Mouse (Mus musculus) brown adipose tissue, adult 24 weeks (tissue): ENCODE measurements around the gene Bod1l. TPM values are rescaled to one million over a fixed set of nuclear protein-coding genes. Genes with fewer than 3 reads are reported as not detected.

Experiments used
- H3K27ac ChIP-seq: fragments of 200-500 bp; replicated peaks from 2 replicates; pipeline ENCODE4 v1.5.1; 2012; ENCODE audit warnings: low read depth, mild to moderate bottlenecking, low read length
- H3K4me1 ChIP-seq: fragments of 200-500 bp; 2 replicates; pipeline ENCODE4 v1.6.1; 2012; ENCODE audit warnings: low read length, mixed read lengths; ENCODE audit not compliant: control insufficient read depth, insufficient read depth, insufficient read length
- H3K4me3 ChIP-seq: fragments of 200-500 bp; 2 replicates; pipeline ENCODE4 v1.5.1; 2012; ENCODE audit warnings: low read depth, mild to moderate bottlenecking, low read length, moderate library complexity; ENCODE audit not compliant: insufficient read depth
- polyA plus RNA-seq: library from polyadenylated mRNA; stranded (reverse); fragments of >200 nt; gene quantifications from 2 replicates; pipeline ENCODE4 v1.2.4, GENCODE M21; 2012; ENCODE audit not compliant: missing spikeins, insufficient read depth, insufficient read length

Gene Bod1l
- polyA plus RNA-seq, 1 experiment: 14.2 TPM

DNA sequence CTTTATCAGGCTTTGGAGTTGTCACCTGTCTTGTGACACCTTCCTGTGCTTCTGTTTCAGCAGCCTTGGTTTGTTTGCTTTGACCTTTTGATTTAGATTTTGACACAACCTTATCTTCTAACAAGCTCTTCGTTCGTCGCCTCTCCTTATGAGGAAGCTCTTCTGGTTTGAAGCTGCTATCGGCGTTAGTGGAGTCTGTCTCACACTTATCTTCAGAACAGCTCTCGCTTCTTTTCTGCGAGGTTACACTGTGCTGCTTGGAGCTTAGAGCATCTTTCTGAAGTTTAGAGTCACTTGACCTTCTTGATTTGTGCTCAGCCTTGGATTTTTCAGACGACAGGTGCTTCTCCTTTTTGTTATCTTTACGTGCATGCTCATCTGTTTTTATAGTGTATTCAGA is 23.0 kb downstream of the Bod1l start:
- no peak overlapping the region for H3K4me3 ChIP-seq

DNA sequence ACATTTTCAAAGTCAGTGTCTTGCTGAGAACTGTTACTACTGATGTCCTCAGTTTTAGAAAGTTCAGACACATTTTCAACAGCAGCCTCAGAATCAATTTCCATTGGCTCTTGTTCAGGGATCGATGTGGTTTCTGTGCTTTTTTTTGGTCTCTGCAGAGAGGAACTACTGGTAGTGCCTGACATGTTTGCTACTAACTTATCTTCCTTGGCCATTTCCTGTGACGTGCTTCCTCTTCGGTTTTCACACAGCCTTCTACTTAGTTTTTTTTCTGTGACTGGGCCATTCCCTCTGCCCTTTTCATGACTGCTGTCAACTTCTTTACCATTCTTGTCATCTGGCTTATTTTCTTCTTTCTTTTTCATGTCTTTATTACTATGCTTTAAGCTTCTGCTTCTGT is 23.6 kb downstream of the Bod1l start:
- no peak overlapping the region for H3K27ac ChIP-seq
- no peaks in the 10 kb centered on the region for H3K4me1 ChIP-seq
- no peak overlapping the region for H3K4me3 ChIP-seq

More for the DNA sequence above, 23.0 kb downstream of the Bod1l start:
- H3K4me1 ChIP-seq: no peaks in the 10 kb centered on the region
- no peak overlapping the region for H3K27ac ChIP-seq

DNA sequence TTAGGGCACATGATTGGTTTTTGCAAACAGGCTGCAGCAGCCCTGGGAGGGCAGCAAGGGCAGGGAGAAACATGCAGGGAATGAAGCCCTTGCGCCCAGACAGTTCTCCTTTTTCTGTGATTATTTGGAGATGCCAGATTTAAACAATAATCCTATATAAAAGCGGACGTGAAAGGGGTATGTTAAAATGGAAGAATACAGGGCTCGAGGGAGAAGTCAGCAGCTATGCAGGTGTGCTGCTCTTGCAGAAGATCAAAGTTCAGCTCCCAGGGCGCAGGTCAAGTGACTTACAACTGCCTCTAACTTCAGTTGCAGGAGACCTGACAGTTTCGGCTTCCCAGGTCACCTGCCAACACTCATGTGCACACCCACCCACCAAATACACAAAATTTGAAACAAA is 31.6 kb downstream of the Bod1l start:
- Histone ChIP-seq H3K27ac (no peak overlapping the region), H3K4me3 (no peak overlapping the region), H3K4me1 (no peaks in the 10 kb centered on the region)

DNA sequence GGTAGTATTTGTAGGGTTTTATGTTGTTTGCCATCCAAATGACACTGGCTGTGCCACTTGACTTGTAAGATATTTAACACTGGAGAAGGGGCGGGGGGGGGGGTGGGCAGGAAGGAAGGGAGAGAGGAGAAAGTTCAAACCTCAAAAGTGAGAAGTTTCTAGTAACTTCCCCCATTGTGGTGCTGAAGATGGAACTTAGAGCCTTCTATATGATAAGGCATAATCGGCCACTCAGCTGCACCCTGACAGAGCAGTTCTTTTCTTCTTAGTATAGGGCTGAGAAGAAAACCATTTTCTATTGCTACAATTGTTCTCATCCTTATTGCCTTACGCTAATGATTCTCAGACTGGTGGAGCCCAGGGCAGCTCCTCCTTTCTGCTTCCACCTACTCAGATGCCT is 32.8 kb downstream of the Bod1l start:
- H3K27ac ChIP-seq: no peak overlapping the region
- no peak overlapping the region for H3K4me3 ChIP-seq
- H3K4me1 ChIP-seq: no peaks in the 10 kb centered on the region

DNA sequence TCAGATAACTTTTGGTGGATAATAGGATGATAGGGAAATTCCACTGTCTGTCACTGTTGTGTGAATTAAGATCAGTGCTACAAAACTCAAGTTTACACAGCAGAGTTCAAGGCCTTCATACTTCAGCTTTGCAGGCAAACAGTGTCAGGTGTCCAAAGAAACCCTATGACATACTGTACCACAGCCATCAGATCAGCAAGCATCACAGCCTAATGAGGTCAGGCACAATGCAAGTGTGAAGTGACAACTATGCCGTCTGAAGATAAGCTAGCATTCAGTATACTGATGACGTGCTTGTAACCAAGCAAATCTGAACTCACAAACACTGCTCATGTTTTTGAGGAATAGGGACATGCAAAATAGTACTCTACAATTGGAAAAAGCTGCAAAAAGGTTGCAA is 36.7 kb downstream of the Bod1l start:
- H3K4me1 ChIP-seq: no peaks in the 10 kb centered on the region
- H3K4me3 ChIP-seq: no peak overlapping the region
- H3K27ac ChIP-seq: no peak overlapping the region

DNA sequence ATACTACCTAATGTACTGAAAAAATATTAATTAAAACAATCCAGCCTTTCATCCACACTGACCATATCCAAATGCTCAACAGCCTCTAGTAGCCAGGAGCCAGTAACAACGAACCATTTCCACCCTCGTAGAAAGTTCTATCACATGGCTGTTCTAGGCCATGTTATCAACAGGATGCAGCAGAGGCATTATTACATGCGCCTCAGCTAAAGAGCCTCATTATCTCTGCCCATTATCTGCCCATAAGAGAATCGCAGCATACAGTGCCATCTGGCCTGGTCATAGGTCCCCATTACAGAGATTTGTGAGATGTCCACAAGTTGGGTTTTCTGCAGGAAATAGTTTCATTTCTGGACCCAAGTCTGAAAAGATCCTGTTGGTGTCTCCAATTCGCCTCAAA is 37.9 kb downstream of the Bod1l start:
- Histone ChIP-seq H3K27ac (no peak overlapping the region), H3K4me3 (no peak overlapping the region)

DNA sequence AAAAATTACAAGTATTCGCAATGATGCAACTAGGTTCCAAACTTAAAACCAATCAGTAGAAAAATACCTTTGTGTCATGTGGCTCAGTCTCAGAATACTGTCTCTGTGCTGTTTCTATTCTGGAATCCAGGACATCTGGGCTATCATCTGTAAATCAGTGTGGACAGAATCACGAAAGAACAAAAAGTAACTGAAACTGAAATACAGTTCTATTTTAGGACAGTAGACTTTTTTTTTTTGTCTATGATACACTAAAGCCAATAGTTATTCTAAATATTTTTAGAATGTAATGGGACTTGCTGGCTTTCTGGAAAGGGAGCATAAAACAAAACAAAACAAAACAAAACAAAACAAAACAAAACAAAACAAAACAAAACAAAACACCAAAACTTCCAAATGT is 39.0 kb downstream of the Bod1l start:
- H3K4me1 ChIP-seq: no peaks in the 10 kb centered on the region
- H3K4me3 ChIP-seq: no peak overlapping the region
- H3K27ac ChIP-seq: no peak overlapping the region

More for the DNA sequence above, 37.9 kb downstream of the Bod1l start:
- no peaks in the 10 kb centered on the region for H3K4me1 ChIP-seq

DNA sequence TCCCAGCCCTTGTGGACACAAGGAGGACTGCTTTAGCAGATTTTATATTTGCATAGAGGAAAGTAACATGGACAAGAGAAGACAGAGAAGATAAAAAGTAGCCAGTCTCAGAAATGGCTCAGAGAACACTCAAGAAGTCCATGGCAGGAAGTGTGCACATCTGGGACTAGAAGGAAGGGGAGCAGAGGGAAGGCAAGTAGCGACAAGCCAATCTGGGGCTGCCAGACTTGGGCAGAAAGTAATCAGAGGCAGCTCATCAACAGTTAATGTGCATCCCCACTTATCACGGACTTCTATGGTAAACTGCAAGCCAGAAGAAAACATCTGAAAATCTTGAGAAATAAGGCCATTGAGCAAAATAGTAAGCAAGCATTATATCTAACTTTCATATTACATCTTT is 39.5 kb downstream of the Bod1l start:
- H3K4me1 ChIP-seq: no peaks in the 10 kb centered on the region
- no peak overlapping the region for H3K4me3 ChIP-seq
- H3K27ac ChIP-seq: no peak overlapping the region

DNA sequence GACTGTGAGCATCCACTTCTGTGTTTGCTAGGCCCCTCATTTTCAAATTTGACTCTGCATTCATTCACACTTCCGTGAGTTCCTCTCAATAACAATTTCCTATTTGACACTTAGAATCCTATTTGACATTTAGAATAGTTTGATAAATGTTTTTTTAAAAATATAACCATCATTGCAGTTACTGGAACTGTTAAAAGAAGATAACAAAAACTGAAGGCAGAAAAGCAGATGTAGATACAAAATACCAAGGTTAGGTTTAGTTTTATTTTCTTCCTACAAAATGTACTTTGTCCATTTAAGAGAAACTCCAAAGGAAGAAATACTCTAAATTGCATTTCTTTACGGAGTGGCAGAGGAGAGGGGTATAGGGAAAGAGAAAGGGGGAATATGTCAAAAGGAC is 42.5 kb downstream of the Bod1l start:
- H3K4me1 ChIP-seq: no peaks in the 10 kb centered on the region
- H3K27ac ChIP-seq: no peak overlapping the region
- H3K4me3 ChIP-seq: no peak overlapping the region

DNA sequence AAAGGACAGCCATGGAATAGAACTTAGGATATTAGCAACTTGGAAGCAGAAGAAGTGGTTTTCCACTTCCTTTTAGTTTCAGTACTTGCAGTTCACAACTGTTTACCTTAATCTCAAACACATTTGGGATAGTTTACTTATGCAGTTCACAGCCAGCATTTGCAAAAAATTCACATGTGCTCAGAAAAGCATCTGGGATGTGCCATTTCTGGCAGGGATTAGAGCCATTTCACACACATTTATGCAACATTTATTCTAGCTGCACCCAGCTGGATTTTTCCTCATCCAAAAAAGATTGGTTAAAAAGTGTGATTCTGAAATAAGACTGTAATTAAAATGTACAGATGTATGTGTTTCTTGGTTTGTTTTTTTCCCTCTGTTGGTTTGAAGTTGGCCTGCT is 49.7 kb downstream of the Bod1l start:
- Histone ChIP-seq H3K4me1 (no peaks in the 10 kb centered on the region), H3K4me3 (no peak overlapping the region), H3K27ac (no peak overlapping the region)

DNA sequence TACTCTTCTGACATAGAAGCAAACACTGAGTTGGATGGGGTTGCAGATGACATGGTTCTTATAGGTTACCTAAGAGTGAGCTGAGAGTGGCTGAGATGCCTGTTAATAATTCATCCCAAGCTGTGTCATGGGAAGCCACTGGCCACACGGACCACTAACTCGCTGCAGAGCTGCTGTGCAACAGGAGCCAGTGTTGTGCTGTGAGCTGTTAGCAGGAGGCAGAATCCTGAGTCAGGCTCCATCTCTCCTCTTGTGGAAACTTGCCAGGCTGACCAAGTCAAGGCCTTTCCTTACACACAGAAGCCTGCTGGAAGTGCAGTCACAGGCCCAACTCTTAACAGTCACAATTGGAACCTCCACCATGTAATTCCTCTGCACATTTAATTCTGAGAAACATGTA is 53.6 kb downstream of the Bod1l start:
- H3K4me3 ChIP-seq: no peak overlapping the region
- no peak overlapping the region for H3K27ac ChIP-seq
- H3K4me1 ChIP-seq: no peaks in the 10 kb centered on the region

DNA sequence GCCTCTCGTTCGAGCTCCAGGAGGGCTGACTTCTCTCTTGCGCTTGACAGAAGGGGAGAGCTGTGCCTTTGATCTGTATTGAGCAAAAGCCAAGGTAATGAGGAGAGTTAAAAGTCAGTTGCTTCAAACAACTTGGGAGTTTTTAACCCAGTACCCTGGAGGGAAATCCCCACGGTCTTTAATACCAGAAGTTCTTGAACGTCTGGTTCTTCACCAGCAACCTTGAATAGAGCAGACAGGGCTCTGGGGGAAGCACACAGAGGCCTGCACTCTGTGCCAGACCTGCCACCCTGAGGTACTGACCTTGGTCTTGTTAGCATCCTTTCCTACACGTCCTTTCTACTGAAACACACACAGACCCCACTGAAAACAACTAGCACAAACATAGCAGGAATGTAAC is 55.2 kb downstream of the Bod1l start:
- Histone ChIP-seq H3K4me1 (no peaks in the 10 kb centered on the region), H3K4me3 (no peak overlapping the region), H3K27ac (no peak overlapping the region)

DNA sequence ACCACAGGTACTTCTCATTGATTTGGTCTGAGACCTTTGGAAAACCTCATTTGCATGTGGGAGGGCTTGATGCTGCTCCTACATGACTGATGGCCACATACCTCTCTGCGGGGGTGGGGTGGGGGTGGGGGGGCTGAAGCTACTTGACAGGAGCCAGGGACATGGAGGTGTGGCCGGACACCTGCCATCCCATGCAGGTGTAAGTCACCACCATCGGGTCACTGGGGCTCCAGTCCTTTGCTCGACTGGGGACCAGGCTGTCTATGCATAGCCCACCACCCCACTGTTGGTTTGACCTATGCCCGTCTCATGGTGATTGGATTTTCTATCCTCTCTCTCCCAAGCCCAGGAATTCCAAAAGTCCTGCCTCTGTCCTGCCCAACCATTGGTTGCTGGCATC is 62.2 kb downstream of the Bod1l start:
- no peak overlapping the region for H3K27ac ChIP-seq
- no peak overlapping the region for H3K4me3 ChIP-seq
- no peaks in the 10 kb centered on the region for H3K4me1 ChIP-seq

DNA sequence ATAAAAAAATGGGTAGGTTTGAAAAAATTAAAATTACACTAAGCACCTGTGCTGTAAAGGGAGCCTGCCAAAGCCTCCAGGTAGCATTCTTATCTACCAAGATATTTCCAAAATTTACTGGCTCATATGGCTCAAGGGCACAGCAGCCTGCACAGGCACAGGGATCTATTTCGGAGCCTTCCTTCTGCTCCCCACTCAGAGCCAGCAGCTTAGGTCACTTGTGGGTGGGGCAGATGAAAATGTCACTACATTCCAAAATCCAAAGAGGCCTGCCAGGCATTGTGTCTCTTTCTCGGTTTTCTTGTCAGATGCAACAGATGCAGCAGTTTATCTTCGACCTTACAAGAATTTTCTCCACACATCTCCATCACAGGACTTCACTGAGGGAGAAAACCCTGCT is 64.1 kb downstream of the Bod1l start:
- H3K4me3 ChIP-seq: no peak overlapping the region
- no peak overlapping the region for H3K27ac ChIP-seq

DNA sequence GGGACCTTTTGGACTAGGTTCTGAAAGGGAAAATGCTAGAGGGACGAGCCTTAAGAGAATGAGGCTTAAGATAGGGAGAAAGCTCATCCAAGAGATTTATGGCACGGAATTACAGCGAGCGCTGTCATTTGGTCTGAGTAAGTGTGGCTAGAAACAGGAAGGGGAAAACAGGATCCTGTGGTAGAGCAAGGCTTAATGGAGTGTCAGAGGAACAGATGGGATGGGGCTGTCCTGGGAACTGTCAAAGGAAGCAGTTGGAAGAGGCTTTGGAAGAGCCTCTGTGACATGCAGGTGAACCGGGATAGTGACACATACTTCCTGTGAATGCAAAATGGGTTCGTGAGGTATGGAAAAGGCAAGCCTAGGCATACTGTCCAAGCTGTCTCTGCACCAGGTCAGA is 68.4 kb downstream of the Bod1l start:
- H3K4me1 ChIP-seq: no peaks in the 10 kb centered on the region
- no peak overlapping the region for H3K4me3 ChIP-seq
- no peak overlapping the region for H3K27ac ChIP-seq

More for the DNA sequence above, 64.1 kb downstream of the Bod1l start:
- no peaks in the 10 kb centered on the region for H3K4me1 ChIP-seq

DNA sequence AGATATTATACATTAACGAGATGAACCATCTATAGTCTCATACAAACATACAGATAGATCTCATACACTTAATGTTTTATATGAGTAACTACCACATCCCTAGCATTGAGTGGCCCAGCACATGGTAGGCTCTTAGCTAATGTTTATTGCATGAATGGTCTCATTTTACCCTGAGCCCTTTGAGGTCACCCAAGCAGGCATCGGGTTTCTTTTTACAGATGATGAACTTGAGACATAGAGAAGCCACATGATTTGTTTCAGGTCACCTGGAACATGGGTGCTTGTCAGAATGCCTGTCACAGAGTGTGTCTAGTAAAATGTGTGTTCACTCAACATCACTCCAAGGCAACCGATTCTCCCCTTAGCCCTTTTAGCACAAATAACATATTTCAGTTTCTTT is 68.8 kb downstream of the Bod1l start:
- Histone ChIP-seq H3K4me3 (no peak overlapping the region), H3K4me1 (no peaks in the 10 kb centered on the region)

More for the DNA sequence above, 68.8 kb downstream of the Bod1l start:
- H3K27ac ChIP-seq: no peak overlapping the region
